Comparison of ENCODE assay signal across 10 mouse cellular contexts in genomic region chr17:29431553-29432297, GRCm38 (mm10). TPM values are rescaled to one million over a fixed set of nuclear protein-coding genes. Genes with fewer than 3 reads are reported as not detected.
DNase-seq lines count a peak whose midpoint lies in the region; ATAC-seq lines count a peak whose summit lies in the region.
"Had no signal": no experiment of that assay in that cellular context is flagged by ENCODE, and none has a peak within 500 bp of the region (broad histone marks: within the 10 kb centered on the region; RNA-seq: fewer than 3 reads in every experiment).

No protein-coding gene starts in this region.

- 49% methylated on average over 8 of the region's 8 CpGs for WGBS in heart, embryonic 15.5 days

- DNase-seq in heart, adult 11 months: peak; percentile 97
- no peak for DNase-seq in heart, postnatal 14 days
- DNase-seq in CD4-positive, CD25-positive, alpha-beta regulatory T cell, adult 2 months (ENCODE audit: low read depth, low spot score): peak; percentile 78
- peak; percentile 67 for DNase-seq in lung, postnatal 25 days (ENCODE audit: low spot score)
- no peak for DNase-seq in gastrocnemius, postnatal 25 days
- no peak for DNase-seq in testis, postnatal 10 days (ENCODE audit: low spot score)
- DNase-seq in kidney, adult 11 months: no peak

- peaks cover 48% of the 10 kb centered on the region for H3K4me1 ChIP-seq in heart, embryonic 15.5 days (replicated peaks)

- no peak overlapping the region for H3K4me2 ChIP-seq in heart, embryonic 15.5 days
- H3K4me2 ChIP-seq: forebrain, embryonic 13.5 days; midbrain, embryonic 13.5 days had no signal

- peak overlapping the region; percentile 89 for H3K27ac ChIP-seq in heart, embryonic 15.5 days
- H3K27ac ChIP-seq: forebrain, embryonic 13.5 days; midbrain, embryonic 13.5 days had no signal

- no peaks in the 10 kb centered on the region for H3K9me3 ChIP-seq in heart, embryonic 15.5 days (replicated peaks)
- H3K9me3 ChIP-seq: forebrain, embryonic 13.5 days; midbrain, embryonic 13.5 days had no signal

- H3K27me3 ChIP-seq in heart, embryonic 15.5 days: no peaks in the 10 kb centered on the region
- H3K27me3 ChIP-seq: forebrain, embryonic 13.5 days had no signal

- ATAC-seq in heart, embryonic 15.5 days (replicated peaks; ENCODE audit: insufficient number of reproducible peaks, insufficient read depth, low FRiP score, low read depth): no peak
- ATAC-seq: forebrain, embryonic 13.5 days; midbrain, embryonic 13.5 days had no signal

- H3K4me3 ChIP-seq in heart, embryonic 15.5 days: no peak overlapping the region
- H3K4me3 ChIP-seq: forebrain, embryonic 13.5 days; midbrain, embryonic 13.5 days had no signal

- H3K36me3 ChIP-seq in heart, embryonic 15.5 days: no peaks in the 10 kb centered on the region
- H3K36me3 ChIP-seq: midbrain, embryonic 13.5 days had no signal

- intact Hi-C loops in heart, postnatal 14 days (cut with DNase I): no loop called here

- no peak overlapping the region for H3K9ac ChIP-seq in heart, embryonic 15.5 days
- H3K9ac ChIP-seq: forebrain, embryonic 13.5 days; midbrain, embryonic 13.5 days had no signal

RNA-seq across cellular contexts. Expression of gene Pim1, which starts 58.8 kb away (rescaled TPM):
- total RNA-seq in heart, postnatal 14 days (2021): 10 to 100 TPM; 30.8 to 33.7 TPM
- 17.9 and 18.2 TPM in 2 replicates for polyA plus RNA-seq in heart, embryonic 15.5 days (2015; fragmentation: Nextera tagmentation; extraction: Ambion mirVana)
- 10 to 100 TPM; 11.1 to 17.5 TPM for total RNA-seq in gastrocnemius, postnatal 25 days (2021)

Comparison
In these comparisons a context has a peak if more than half of its experiments do, and no peak if none do; other contexts are left out.
1. DNase-seq: peak in heart, adult 11 months (single experiment), CD4-positive, CD25-positive, alpha-beta regulatory T cell, adult 2 months (single experiment) and lung, postnatal 25 days (single experiment); none in heart, postnatal 14 days (0 of 2), gastrocnemius, postnatal 25 days (single experiment), testis, postnatal 10 days (single experiment) and kidney, adult 11 months (single experiment).